Mouse (Mus musculus) A20 (cell line): Measurements from ENCODE around the gene H2-T3.

Experiments
- DNase-seq: peaks from one replicate; pipeline ENCODE4 v3.0.0-alpha.2; 2011; ENCODE audit warnings: low read depth, low spot score

H2-T3 gene

GRCm38 (mm10) chr17:36190169-36190507 is at the start of gene H2-T3:
Gene H2-T3 (minus strand): TSS chr17:36190287.
- no peak for DNase-seq

- DNase-seq, result no peak
Measured at GRCm38 (mm10) chr17:36237321-36237921, 47.3 kb upstream of the H2-T3 start.

- peak; percentile 55 for DNase-seq
Measured at GRCm38 (mm10) chr17:36235300-36235699, 45.2 kb upstream of the H2-T3 start.

GRCm38 (mm10) chr17:36233572-36233971 is 43.5 kb upstream of the H2-T3 start:
- DNase-seq, result no peak

GRCm38 (mm10) chr17:36231318-36231717 is 41.2 kb upstream of the H2-T3 start:
- DNase-seq, result peak; percentile 95

- peak; percentile 65 for DNase-seq
Measured at GRCm38 (mm10) chr17:36229046-36229445, 39.0 kb upstream of the H2-T3 start.

GRCm38 (mm10) chr17:36226921-36227320 is 36.8 kb upstream of the H2-T3 start:
- DNase-seq, result peak; percentile 84

GRCm38 (mm10) chr17:36225231-36225824 is 35.2 kb upstream of the H2-T3 start:
- DNase-seq, result no peak

GRCm38 (mm10) chr17:36224451-36224850 is 34.4 kb upstream of the H2-T3 start:
- DNase-seq, result no peak

GRCm38 (mm10) chr17:36218594-36219155 is 28.6 kb upstream of the H2-T3 start:
- DNase-seq, result no peak

GRCm38 (mm10) chr17:36215586-36215985 is 25.5 kb upstream of the H2-T3 start:
- no peak for DNase-seq

- no peak for DNase-seq
Measured at GRCm38 (mm10) chr17:36206846-36207245, 16.8 kb upstream of the H2-T3 start.

GRCm38 (mm10) chr17:36205862-36206261 is 15.8 kb upstream of the H2-T3 start:
- DNase-seq, result no peak

GRCm38 (mm10) chr17:36205456-36205855 is 15.4 kb upstream of the H2-T3 start:
- DNase-seq, result no peak

GRCm38 (mm10) chr17:36201851-36202250 is 11.8 kb upstream of the H2-T3 start:
- DNase-seq, result no peak

- peak; percentile 83 for DNase-seq
Measured at GRCm38 (mm10) chr17:36198317-36198716, 8.2 kb upstream of the H2-T3 start.

- no peak for DNase-seq
Measured at GRCm38 (mm10) chr17:36194471-36194870, 4.4 kb upstream of the H2-T3 start.

- DNase-seq, result peak; percentile 84
Measured at GRCm38 (mm10) chr17:36193546-36194141, 3.6 kb upstream of the H2-T3 start.

GRCm38 (mm10) chr17:36192371-36192770 is 2.3 kb upstream of the H2-T3 start:
- DNase-seq, result no peak

GRCm38 (mm10) chr17:36189491-36190168 is 457 bp downstream of the H2-T3 start:
- DNase-seq, result no peak

GRCm38 (mm10) chr17:36187540-36187939 is 2.5 kb downstream of the H2-T3 start:
- DNase-seq, result no peak

- no peak for DNase-seq
Measured at GRCm38 (mm10) chr17:36182212-36182611, 7.9 kb downstream of the H2-T3 start.
